Mouse (Mus musculus) gastrocnemius, adult 2 months (tissue): ENCODE measurements around the gene Pex12. TPM values are rescaled to one million over a fixed set of nuclear protein-coding genes. Genes with fewer than 3 reads are reported as not detected.
A peak's percentile ranks its signal among the peaks of the same experiment; 100 is the strongest.
"Not testable (repeated sequence)": the region's sequence is repeated elsewhere in the genome, so short reads cannot be mapped to it uniquely, and the experiment has no call there.

Source experiments
- DNase-seq: peaks from one replicate; pipeline ENCODE4 v3.0.0; 2022
- H3K27ac ChIP-seq: fragments of 200-600 bp; 2 replicates; pipeline ENCODE4 v1.8.1; 2022; ENCODE audit warnings: mild to moderate bottlenecking
- H3K4me3 ChIP-seq: fragments of 200-600 bp; 2 replicates; pipeline ENCODE4 v1.8.1; 2022; ENCODE audit warnings: mild to moderate bottlenecking, moderate library complexity
- CTCF ChIP-seq: fragments of 200-600 bp; IDR thresholded peaks from 2 replicates; pipeline ENCODE4 v1.8.1; 2022; ENCODE audit warnings: antibody characterized with exemption, mild to moderate bottlenecking, moderate library complexity
- intact Hi-C: fragments of 180-260 bp; cut with DNase I; formaldehyde crosslinking; loops from one replicate; pipeline ENCODE4 v1.15.1; 2025
- long read RNA-seq, 2 experiments: library from polyadenylated mRNA; stranded (forward); transcript quantifications; one replicate each; pipeline ENCODE4 v2.0.0; 2021
- total RNA-seq, 2 experiments: library from RNA; stranded (reverse); gene quantifications; 2 replicates each; pipeline ENCODE4 v1.2.3; 2021

The Pex12 gene
- total RNA-seq: 10 to 100 TPM; 10.7 to 15.1 TPM
- long read RNA-seq, experiment 1, transcript Pex12-202 (4 exons, 2,389 nt): major isoform, 12 of 23 reads
- long read RNA-seq, experiment 1, partial matches to known transcripts: 0 of 23 reads
- long read RNA-seq, experiment 1, other reads (novel, unspliced or antisense): 7 of 23 reads
- long read RNA-seq, experiment 2, transcript Pex12-202 (4 exons, 2,389 nt): major isoform, 16 of 24 reads
- long read RNA-seq, experiment 2, partial matches to known transcripts: 1 of 24 reads
- long read RNA-seq, experiment 2, other reads (novel, unspliced or antisense): 4 of 24 reads

DNA sequence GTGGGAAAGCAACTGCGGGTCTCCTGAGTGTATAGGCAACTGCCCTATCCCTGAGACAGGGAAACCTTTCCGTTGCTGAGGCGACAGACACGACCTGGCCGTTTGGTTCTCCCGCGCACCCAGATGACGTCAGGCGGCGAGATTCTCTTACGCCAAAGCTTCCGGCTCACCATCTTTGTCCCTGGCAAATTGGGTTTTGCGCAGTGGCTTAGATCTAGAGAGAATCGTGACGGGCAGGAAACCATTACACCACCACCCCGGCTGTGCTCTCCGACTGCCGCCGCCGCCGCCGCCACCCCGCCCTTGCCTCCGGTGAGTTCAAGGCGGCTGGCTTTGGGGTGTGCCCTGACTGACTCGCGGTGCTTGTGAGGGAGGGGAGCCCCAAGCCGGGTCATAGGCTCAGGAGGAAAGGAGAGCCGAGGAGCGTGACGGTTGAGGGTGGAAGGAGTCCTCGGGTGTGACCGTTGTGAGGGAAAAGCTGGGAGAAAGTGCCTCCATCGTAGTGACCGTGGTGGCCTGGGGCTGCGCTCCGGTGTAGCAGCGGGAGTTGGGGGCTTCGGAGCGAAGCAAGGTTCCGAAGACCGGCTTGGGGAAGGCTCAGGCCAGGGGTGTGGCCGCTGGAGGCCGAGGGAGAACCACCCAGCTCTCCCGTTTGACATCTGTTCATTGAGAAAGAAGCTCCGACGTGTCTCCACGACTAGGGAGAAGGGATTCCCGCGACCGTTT, at the start of gene Pex12:
Gene Pex12 (minus strand): TSS at position 61 of the 726 bp plus-strand sequence.
- no peak for TF ChIP-seq CTCF
- intact Hi-C loops: no loop called here
- Histone ChIP-seq H3K27ac (peak within 1 kb of the TSS; percentile 94), H3K4me3 (peak within 1 kb of the TSS; percentile 99)
- DNase-seq: peak; percentile 94

DNA sequence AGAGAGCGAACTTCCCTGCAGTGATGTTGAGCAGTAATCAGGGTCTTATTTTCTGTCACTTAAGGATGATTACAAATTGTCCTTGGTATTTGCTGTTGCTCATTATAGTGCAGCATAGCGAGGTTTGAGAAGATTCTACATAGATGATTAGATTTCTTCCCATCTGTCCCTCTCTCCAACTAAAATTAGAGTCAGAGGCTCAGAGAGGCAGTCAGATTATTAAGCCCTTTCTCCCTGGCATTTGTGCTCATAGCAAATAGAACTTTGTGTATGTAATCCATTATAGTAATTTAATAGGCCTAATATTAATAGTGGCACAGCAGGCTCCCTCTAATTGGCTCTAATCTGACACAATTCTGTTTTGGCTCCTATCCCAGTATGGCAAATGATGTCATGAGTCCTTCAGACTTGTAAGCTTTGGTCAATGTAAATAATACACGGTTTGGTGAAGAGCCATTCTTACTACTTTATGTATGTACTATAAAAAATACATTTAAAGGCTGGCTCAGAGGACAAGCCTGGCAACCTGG, 39.4 kb upstream of the Pex12 start:
- Histone ChIP-seq H3K27ac (no peak overlapping the region), H3K4me3 (no peak overlapping the region)
- intact Hi-C loops: loop anchor here (10.0 kb wide), 1 partner anchor 153 kb away; no protein-coding TSS in a partner anchor
- no peak for TF ChIP-seq CTCF
- no peak for DNase-seq

DNA sequence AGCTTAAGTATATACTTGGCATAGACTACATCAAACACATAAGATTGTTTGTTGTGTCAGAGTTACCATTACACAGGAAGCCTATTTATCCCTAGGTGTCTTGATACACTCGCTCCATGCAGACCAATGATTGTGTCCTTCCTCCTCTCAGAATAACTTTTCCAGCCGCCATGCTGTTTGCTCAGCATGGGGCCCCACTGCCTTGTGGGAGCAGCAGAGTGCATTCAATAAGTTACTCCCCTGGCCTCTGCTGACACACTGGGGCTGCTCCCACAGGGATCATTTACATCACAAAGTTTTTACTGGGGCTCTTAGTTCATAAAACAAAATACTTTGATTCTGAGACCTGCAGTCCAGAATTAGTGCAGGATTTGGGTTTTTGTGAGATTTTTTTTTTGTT, 37.3 kb upstream of the Pex12 start:
- TF ChIP-seq CTCF: no peak
- H3K27ac ChIP-seq: no peak overlapping the region
- no peak overlapping the region for H3K4me3 ChIP-seq
- no peak for DNase-seq
- intact Hi-C loops: loop anchor here (1.0 to 10.0 kb wide), 2 partner anchors 13 to 155 kb away; no protein-coding TSS in a partner anchor

DNA sequence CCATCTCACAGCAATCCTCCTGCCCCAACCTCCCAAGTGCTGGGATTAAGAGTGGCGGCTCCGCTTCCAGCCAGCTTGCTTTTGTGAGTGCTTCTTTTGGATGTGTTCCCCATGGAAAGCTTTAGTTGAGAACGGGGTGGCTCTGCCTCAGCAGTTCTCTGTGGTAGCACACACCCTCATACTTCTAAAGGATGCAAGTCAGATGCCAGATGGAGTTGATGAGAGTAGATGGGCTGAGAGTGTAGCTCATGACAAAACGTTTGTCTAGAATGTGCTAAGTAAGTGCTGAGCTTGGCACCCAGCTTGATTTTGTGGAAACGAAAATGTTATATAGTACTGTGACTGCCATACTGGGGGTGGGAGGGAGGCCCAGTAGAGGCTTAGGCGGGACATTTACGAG, 33.4 kb upstream of the Pex12 start:
- Histone ChIP-seq H3K27ac (no peak overlapping the region), H3K4me3 (no peak overlapping the region)
- no peak for DNase-seq
- intact Hi-C loops: no loop called here
- TF ChIP-seq CTCF: no peak

DNA sequence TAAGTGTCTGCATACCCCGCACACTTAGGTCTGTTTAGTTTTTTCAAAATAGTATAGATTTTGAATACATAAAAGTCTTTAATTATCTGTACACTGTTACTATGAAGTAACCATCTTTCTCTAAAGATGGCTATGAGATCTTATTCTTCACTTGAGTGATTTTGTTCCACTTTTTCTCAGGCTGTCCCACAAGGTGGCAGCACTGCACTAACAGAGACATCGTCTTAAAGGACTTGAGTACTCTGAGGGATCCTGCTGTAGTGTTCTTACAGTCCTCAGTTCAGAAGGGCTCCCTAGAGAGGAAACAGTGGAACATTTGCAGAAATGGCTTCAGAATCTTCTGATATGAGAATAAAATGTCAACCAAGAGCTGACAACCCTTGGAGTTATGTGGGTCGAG, 25.0 kb upstream of the Pex12 start:
- Histone ChIP-seq H3K27ac (no peak overlapping the region), H3K4me3 (no peak overlapping the region)
- TF ChIP-seq CTCF: peak; percentile 72
- DNase-seq: peak; percentile 49
- intact Hi-C loops: loop anchor here (2.0 kb wide), 1 partner anchor 95 kb away; no protein-coding TSS in a partner anchor

DNA sequence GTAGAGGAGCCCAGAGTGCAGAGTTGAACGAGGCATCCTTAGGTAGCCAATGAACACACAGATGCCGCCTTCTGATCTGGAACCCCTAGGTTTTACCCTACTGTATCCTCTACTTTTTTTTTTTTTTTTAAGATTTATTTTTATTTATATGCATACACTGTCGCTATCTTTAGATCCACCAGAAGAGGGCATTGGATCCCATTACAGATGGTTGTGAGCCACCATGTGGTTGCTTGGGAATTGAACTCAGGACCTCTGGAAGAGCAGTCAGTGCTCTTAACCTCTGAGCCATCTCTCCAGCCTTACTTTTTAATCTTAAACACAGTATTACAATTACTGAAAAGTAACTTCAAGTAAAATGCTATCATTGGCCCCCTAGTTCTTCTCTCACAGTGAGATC, 24.3 kb upstream of the Pex12 start:
- not testable (repeated sequence) for DNase-seq, H3K27ac ChIP-seq, H3K4me3 ChIP-seq
- intact Hi-C loops: loop anchor here (2.0 kb wide), 1 partner anchor 96 kb away; no protein-coding TSS in a partner anchor

DNA sequence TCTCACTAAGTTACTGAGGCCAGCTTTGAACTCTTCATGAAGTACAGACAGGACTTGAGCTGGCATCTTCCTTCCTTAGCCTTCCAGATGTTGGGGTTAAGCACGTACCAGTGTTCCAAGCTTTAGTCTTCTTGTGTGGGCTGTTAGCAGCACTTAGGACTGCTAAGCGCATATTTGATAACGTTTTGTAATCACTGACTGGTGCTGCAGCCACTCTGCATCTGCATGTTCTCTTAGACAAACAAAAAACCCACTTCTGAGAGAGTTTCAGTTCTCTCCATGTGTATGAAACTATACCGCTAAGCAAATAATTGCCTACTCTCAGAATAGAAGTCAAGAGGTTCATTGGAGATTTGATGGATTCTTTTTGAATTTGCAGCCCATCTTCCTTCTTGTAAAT, 16.7 kb upstream of the Pex12 start:
- no peak overlapping the region for H3K4me3 ChIP-seq
- peak overlapping the region; percentile 62 for H3K27ac ChIP-seq
- no peak for TF ChIP-seq CTCF
- intact Hi-C loops: no loop called here
- no peak for DNase-seq

DNA sequence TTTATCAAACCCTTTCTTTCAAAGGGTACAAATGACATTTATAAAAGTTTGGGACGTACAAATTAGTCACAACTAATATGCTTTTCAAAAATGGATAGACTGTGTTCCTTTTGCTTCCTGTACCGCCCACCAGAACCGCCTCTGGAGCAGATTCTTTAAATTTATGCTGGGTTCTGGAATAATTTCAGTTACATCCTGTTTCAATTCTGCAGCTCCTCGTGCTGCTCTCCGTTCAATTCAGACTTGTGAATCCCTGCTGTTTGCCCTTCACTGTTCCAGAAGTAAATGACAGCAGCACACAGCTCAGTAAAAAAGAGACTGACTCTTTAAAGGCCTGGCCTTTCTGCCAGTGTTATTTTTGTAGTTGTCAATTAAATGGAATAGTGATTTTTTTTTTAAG, 10.1 kb upstream of the Pex12 start:
- no peak for DNase-seq
- Histone ChIP-seq H3K4me3 (no peak overlapping the region), H3K27ac (no peak overlapping the region)
- intact Hi-C loops: no loop called here
- no peak for TF ChIP-seq CTCF

DNA sequence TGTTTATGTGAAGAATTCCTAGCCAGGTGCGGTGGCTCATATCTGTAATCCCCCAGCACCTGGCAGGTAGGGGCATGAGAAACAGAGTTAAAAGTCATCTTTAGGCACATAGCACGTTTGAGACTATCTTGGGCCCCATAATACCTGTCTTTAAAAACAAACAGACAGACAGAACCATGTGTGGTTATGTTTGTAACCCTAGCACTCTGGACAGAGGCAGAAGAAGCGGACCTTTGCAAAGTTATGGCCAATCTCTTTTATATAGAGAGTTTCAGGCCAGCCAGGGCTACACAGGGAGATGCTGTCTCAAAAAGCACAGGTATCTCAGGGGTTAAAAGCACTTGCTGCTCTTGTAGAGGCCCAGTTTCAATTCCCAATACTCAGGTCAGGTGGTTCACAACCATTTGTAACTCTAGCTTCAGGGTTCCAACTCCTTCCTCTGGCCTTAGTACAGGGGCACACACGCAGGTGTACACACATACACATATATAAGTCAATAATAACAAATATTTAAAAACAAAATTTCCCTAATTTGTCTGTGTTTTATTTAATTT, 4.4 kb upstream of the Pex12 start:
- intact Hi-C loops: no loop called here
- TF ChIP-seq CTCF: no peak
- DNase-seq: no peak
- Histone ChIP-seq H3K27ac (no peak overlapping the region), H3K4me3 (no peak overlapping the region)

DNA sequence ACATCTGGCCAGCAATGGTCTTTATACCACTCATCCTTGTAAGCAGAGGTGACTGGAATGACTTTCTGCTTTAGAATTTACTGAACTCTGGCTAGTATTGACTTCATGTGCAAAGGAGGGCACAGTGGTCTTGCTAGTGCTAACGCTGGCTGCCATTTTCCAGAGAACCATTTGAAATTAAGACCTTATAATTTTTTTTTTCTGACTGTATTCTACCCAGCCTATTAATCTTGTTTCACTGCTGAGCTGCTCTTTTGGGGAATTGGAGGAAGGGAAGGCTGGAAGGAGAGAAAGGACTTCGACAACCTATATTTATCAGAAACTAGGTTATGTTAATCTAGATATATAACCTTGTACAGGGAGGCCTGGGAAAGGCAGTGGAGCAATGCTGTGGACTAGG, 2.1 kb upstream of the Pex12 start:
- Histone ChIP-seq H3K27ac (no peak overlapping the region), H3K4me3 (no peak overlapping the region)
- DNase-seq: no peak
- intact Hi-C loops: no loop called here
- TF ChIP-seq CTCF: no peak

DNA sequence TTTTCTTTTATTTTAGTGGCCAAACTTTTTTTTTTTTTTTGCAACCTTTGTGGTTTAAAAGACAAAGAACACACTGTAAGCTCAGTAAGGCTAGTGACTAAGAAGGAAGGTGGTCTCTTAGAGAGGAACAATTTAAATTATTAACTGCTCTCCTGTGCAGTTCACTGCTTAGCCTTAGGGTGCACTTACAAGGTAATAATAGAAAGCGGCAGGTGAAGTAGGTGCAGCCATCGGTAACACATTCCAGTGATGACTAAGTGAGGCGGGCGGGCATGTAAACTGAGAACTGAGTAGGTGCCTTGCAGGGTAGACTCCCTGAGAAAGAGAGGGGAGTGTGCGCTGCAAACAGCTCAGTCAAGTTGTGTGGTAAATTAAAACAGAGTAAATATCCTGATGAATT, 1.4 kb upstream of the Pex12 start:
- intact Hi-C loops: no loop called here

DNA sequence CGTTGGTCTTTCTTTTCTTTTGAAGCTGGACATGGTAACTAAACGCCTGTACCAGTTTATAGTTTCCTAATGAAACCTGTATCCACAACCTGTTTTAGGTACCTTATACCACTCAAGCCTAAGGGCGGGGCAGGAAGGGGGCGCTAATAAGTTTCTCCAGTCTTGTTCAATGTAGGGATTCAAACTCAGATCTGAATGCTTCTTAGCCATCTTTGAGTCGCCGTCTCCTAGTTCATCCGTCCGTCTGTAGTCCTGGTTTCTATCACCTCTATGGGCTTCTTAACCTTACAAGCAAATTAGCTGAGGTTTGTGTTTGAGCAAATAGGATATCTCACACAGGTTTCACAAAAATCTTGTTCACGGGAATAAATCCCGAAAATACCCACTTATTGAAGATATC, 262 bp downstream of the Pex12 start:
- no peak for TF ChIP-seq CTCF
- intact Hi-C loops: no loop called here
- DNase-seq: no peak
- H3K4me3 ChIP-seq: peak overlapping the region; percentile 99
- H3K27ac ChIP-seq: peak overlapping the region; percentile 94

More for the DNA sequence above, 1.4 kb upstream of the Pex12 start:
- Histone ChIP-seq H3K27ac (peak overlapping the region; percentile 94; the same call in 1 of the 2 replicates), H3K4me3 (peak overlapping the region; percentile 99)
- DNase-seq: no peak
- TF ChIP-seq CTCF: no peak

DNA sequence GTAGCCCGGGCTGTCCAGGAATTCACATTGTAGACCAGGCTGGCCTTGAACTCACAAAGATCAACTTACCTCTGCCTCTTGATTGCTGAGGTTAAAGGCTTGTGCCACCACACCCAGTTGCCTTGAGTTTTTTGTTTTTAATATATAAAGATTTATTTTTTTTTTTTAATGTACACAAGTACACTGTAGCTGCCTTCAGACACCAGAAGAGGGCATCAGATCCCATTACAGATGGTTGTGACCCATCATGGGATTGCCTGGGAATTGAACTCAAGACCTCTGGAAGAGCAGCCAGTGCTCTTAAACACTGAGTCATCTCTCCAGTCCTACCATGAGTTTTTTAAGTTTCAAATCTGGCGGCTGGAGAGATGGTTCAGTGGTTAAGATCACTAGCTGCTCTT, 955 bp downstream of the Pex12 start:
- 0 out of 2 replicates have a peak, but pooled peaks have one; percentile 6 for TF ChIP-seq CTCF
- intact Hi-C loops: no loop called here
- no peak overlapping the region for H3K27ac ChIP-seq
- DNase-seq: no peak
- no peak overlapping the region for H3K4me3 ChIP-seq
